In genomic region chr8:91312835-91313832, GRCm38 (mm10) we compare ENCODE assay signal across 8 mouse cellular contexts. TPM values are rescaled to one million over a fixed set of nuclear protein-coding genes. Genes with fewer than 3 reads are reported as not detected.
DNase-seq lines count a peak whose midpoint lies in the region; ATAC-seq lines count a peak whose summit lies in the region.

Rpgrip1l (minus strand) TSS chr8:91313262.
Fto (plus strand) TSS chr8:91313525.

- H3K36me3 ChIP-seq in heart, embryonic 13.5 days: peaks cover 11% of the 10 kb centered on the region
- H3K36me3 ChIP-seq in liver, embryonic 12.5 days: peaks cover 9% of the 10 kb centered on the region; the same call in 1 of the 2 replicates
- H3K36me3 ChIP-seq in stomach, embryonic 15.5 days: no peaks in the 10 kb centered on the region

- peak; percentile 98 for DNase-seq in CD4-positive, CD25-positive, alpha-beta regulatory T cell, adult 2 months (ENCODE audit: low read depth, low spot score)
- DNase-seq in fat pad, adult 2 months (ENCODE audit: extremely low read depth, low read depth, low spot score): peak; percentile 97
- peak; percentile 98 for DNase-seq in kidney, postnatal 10 days
- DNase-seq in natural killer cell, adult 2 months (ENCODE audit: low spot score in 2 of 2): peak; percentile 96 to 97

- H3K27ac ChIP-seq in brown adipose tissue, adult 24 weeks (replicated peaks; ENCODE audit: low read depth, low read length): peak within 1 kb of the TSS; percentile 44
- H3K27ac ChIP-seq in heart, embryonic 13.5 days (replicated peaks): peak within 1 kb of the TSS; percentile 73
- H3K27ac ChIP-seq in liver, embryonic 12.5 days: peak within 1 kb of the TSS; percentile 62
- peak within 1 kb of the TSS; percentile 78 for H3K27ac ChIP-seq in stomach, embryonic 15.5 days

- no peaks in the 10 kb centered on the region for H3K27me3 ChIP-seq in heart, embryonic 13.5 days (replicated peaks)
- no peaks in the 10 kb centered on the region for H3K27me3 ChIP-seq in liver, embryonic 12.5 days (replicated peaks)
- H3K27me3 ChIP-seq in stomach, embryonic 15.5 days (replicated peaks): no peaks in the 10 kb centered on the region

- no peaks in the 10 kb centered on the region for H3K4me1 ChIP-seq in brown adipose tissue, adult 24 weeks (ENCODE audit: control insufficient read depth, insufficient read depth, insufficient read length, low read length)
- H3K4me1 ChIP-seq in heart, embryonic 13.5 days: peaks cover 23% of the 10 kb centered on the region
- H3K4me1 ChIP-seq in liver, embryonic 12.5 days: peaks cover 36% of the 10 kb centered on the region
- peaks cover 5% of the 10 kb centered on the region for H3K4me1 ChIP-seq in stomach, embryonic 15.5 days

- ATAC-seq in heart, embryonic 13.5 days (ENCODE audit: extremely low read depth, insufficient number of reproducible peaks, low FRiP score, low TSS enrichment): peak; percentile 96
- ATAC-seq in liver, embryonic 12.5 days: peak; percentile 98
- peak; percentile 99 for ATAC-seq in stomach, embryonic 15.5 days (ENCODE audit: insufficient read depth, low FRiP score, low read depth)

- peak within 1 kb of the TSS; percentile 87 for H3K4me3 ChIP-seq in brown adipose tissue, adult 24 weeks (ENCODE audit: insufficient read depth, low read depth, low read length)
- H3K4me3 ChIP-seq in heart, embryonic 13.5 days: peak within 1 kb of the TSS; percentile 83
- peak within 1 kb of the TSS; percentile 73 for H3K4me3 ChIP-seq in liver, embryonic 12.5 days
- H3K4me3 ChIP-seq in stomach, embryonic 15.5 days (replicated peaks): peak within 1 kb of the TSS; percentile 81

- peak within 1 kb of the TSS; percentile 93 for H3K9ac ChIP-seq in heart, embryonic 13.5 days
- peak within 1 kb of the TSS; percentile 77 for H3K9ac ChIP-seq in liver, embryonic 12.5 days
- H3K9ac ChIP-seq in stomach, embryonic 15.5 days: peak within 1 kb of the TSS; percentile 81

- peak within 1 kb of the TSS; percentile 78 for H3K4me2 ChIP-seq in heart, embryonic 13.5 days
- H3K4me2 ChIP-seq in liver, embryonic 12.5 days: peak within 1 kb of the TSS; percentile 86
- H3K4me2 ChIP-seq in stomach, embryonic 15.5 days: peak within 1 kb of the TSS; percentile 71

- no peaks in the 10 kb centered on the region for H3K9me3 ChIP-seq in heart, embryonic 13.5 days
- no peaks in the 10 kb centered on the region for H3K9me3 ChIP-seq in liver, embryonic 12.5 days (replicated peaks)
- no peaks in the 10 kb centered on the region for H3K9me3 ChIP-seq in stomach, embryonic 15.5 days

- under 1% methylated on average over 59 of the region's 59 CpGs for WGBS in heart, embryonic 13.5 days
- under 1% methylated on average over 59 of the region's 59 CpGs for WGBS in liver, embryonic 12.5 days (ENCODE audit: insufficient replicate concordance)
- 1% methylated on average over 59 of the region's 59 CpGs for WGBS in stomach, embryonic 15.5 days

RNA-seq across cellular contexts. Expression of gene Rpgrip1l, which starts in this region (rescaled TPM):
- 3.3 and 3.6 TPM in 2 replicates for polyA plus RNA-seq in brown adipose tissue, adult 24 weeks (2012; ENCODE audit: insufficient read depth, insufficient read length, missing spikeins)
- polyA plus RNA-seq in heart, embryonic 13.5 days (2015; fragmentation: Nextera tagmentation; extraction: Ambion mirVana): 6.2 and 6.9 TPM in 2 replicates
- 3.5 and 4.6 TPM in 2 replicates for polyA plus RNA-seq in liver, embryonic 12.5 days (2016; fragmentation: Nextera tagmentation; extraction: Ambion mirVana)
- polyA plus RNA-seq in stomach, embryonic 15.5 days (2015; fragmentation: Nextera tagmentation; extraction: Ambion mirVana): 8.9 and 10.9 TPM in 2 replicates

RNA-seq across cellular contexts. Expression of gene Fto, which starts in this region (rescaled TPM):
- 29.5 and 39.7 TPM in 2 replicates for polyA plus RNA-seq in brown adipose tissue, adult 24 weeks (2012; ENCODE audit: insufficient read depth, insufficient read length, missing spikeins)
- polyA plus RNA-seq in heart, embryonic 13.5 days (2015; fragmentation: Nextera tagmentation; extraction: Ambion mirVana): 64.3 and 66.0 TPM in 2 replicates
- 28.6 and 29.6 TPM in 2 replicates for polyA plus RNA-seq in liver, embryonic 12.5 days (2016; fragmentation: Nextera tagmentation; extraction: Ambion mirVana)
- polyA plus RNA-seq in stomach, embryonic 15.5 days (2015; fragmentation: Nextera tagmentation; extraction: Ambion mirVana): 62.5 and 69.2 TPM in 2 replicates

Comparison
In these comparisons a context has a peak if more than half of its experiments do, and no peak if none do; other contexts are left out.
1. Peak in every context shown above with its lines: DNase-seq, ATAC-seq, H3K4me3 ChIP-seq and H3K27ac ChIP-seq.